Mouse (Mus musculus) C2C12 (cell line): ENCODE data around the gene Krt82.

Experiments
- CEBPB ChIP-seq: IDR thresholded peaks from one replicate; pipeline ENCODE4 v1.6.1; 2011; ENCODE audit warnings: low read depth, mild to moderate bottlenecking, control low read depth, moderate library complexity
- CTCF ChIP-seq: IDR thresholded peaks from one replicate; pipeline ENCODE4 v1.5.1; 2011; ENCODE audit not compliant: control insufficient read depth, insufficient read depth, insufficient read length
- FOSL1 ChIP-seq: IDR thresholded peaks from one replicate; pipeline ENCODE4 v1.8.0; 2011; ENCODE audit warnings: mild to moderate bottlenecking, low read length; ENCODE audit not compliant: poor library complexity, insufficient read depth, severe bottlenecking
- MAX ChIP-seq: IDR thresholded peaks from one replicate; pipeline ENCODE4 v1.6.1; 2011; ENCODE audit warnings: mild to moderate bottlenecking, control low read depth
- MYOD1 ChIP-seq: IDR thresholded peaks from one replicate; pipeline ENCODE4 v1.6.1; 2011; ENCODE audit warnings: low read depth; ENCODE audit not compliant: control insufficient read depth, insufficient read length
- USF1 ChIP-seq: IDR thresholded peaks from one replicate; pipeline ENCODE4 v1.6.1; 2011; ENCODE audit warnings: low read depth, mild to moderate bottlenecking, control low read depth, moderate library complexity

DNA sequence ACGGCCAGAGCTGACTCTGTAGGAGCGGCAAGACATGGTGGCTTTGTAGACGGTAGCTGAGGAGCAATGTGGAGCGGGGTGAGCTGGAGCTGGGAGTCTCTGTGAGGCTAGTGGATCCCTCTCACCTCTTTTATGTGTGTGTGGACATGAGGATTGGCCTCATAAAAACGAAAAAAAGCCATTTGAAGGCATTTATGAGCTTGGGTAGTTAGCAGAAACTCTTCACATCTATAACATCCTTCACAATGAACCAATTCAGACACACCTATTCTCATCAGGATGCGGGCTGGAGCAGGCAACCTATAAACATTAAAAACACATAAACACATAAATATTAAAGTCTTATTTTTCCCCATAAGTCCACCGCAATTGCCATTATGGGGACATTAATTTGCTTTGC is 17.7 kb downstream of the Krt82 start, which contains the start of gene Krt84:
- TF ChIP-seq CTCF (no peak), MYOD1 (no peak), MAX (no peak), USF1 (no peak), FOSL1 (no peak), CEBPB (no peak)
